Mouse (Mus musculus) right cerebral cortex, postnatal 36 days (tissue): ENCODE data around the gene Tmed8.
A peak's percentile ranks its signal among the peaks of the same experiment; 100 is the strongest.
"Not testable (repeated sequence)": the region's sequence is repeated elsewhere in the genome, so short reads cannot be mapped to it uniquely, and the experiment has no call there.

Experiments used
- DNase-seq, 2 experiments: peaks; one replicate each; pipeline ENCODE4 v3.0.0; 2022; ENCODE audit warnings: low spot score in 2 of 2, mixed read lengths in 1 of 2

The Tmed8 gene

DNA sequence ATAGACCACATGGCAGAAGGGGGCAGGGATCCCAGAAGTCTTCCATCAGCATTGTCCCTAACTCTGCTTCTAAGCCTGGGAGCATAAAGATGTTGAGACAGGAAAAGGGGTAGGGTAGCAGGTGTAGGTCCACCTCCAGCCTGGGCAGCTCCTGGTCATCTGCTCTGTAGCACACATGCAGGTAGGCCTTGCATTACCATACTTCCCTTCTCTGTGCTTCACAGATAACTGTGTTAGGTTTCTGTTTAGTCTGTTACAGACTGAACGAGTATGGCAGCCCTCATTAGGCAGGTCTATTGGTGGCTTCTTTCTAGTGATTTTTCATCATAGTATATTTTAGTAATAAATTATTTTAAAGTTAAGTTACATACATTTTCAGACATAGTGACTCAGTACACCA is 39.9 kb downstream of the Tmed8 start:
- no peak for DNase-seq

- DNase-seq, result no peak
These were observed 42.2 kb downstream of the Tmed8 start for GRCm38 (mm10) chr12:87158099-87158498.

GRCm38 (mm10) chr12:87157361-87157760 is 42.9 kb downstream of the Tmed8 start:
- no peak for DNase-seq

- DNase-seq, result not testable (repeated sequence)
These were observed 45.8 kb downstream of the Tmed8 start for GRCm38 (mm10) chr12:87154448-87154847.

DNA sequence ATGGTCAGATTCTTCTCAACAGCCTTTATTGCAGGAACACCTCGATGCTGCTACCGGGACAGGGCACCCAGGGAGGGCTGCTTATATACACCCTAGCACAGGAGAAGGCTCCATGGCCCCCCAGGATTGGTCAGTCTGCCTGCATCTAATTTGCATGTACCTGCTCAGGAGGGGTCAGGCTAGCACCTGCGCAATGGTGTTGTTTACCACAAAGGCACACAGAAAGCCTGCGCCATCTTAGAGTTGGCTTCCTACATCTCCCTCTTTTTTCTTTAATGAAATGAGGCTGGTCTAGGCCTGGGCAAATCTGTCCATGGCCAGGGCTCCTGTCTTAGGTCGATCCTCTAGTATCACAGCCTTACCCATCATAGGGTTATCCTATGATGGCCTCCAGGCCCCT is 50.8 kb downstream of the Tmed8 start:
- DNase-seq, result no peak

- DNase-seq, result no peak
These were observed 52.1 kb downstream of the Tmed8 start for GRCm38 (mm10) chr12:87148136-87148535.

- DNase-seq, result peak; percentile 91 to 94
These were observed 52.7 kb downstream of the Tmed8 start, which contains the start of gene Pomt2 for GRCm38 (mm10) chr12:87147395-87148089. Gene Pomt2, minus strand, starts transcription at chr12:87147968.

DNA sequence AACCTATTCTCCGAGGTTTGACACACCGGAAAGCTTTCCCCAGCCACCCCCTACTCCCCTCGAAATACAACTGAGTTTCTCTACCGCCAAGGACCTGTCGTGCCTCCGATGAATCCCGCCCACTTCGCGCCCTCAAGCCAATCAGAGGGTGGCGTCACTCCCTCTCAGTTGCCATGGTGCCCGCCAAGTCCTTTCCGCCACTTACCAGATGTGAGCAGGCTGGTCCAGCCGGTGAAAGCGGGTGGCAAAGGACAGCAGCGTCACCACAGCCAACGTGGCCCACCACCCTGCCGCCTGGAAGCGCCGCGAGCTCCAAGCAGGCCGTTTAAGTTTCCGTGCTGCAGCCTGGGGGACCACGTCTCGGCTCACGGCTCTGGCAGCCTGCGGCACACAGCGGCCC is 53.3 kb downstream of the Tmed8 start, which contains the start of gene Gstz1:
TSS of gene Gstz1 (plus strand) at position 200 of the 400 bp plus-strand sequence.
- DNase-seq, result peak; percentile 85 to 89

DNA sequence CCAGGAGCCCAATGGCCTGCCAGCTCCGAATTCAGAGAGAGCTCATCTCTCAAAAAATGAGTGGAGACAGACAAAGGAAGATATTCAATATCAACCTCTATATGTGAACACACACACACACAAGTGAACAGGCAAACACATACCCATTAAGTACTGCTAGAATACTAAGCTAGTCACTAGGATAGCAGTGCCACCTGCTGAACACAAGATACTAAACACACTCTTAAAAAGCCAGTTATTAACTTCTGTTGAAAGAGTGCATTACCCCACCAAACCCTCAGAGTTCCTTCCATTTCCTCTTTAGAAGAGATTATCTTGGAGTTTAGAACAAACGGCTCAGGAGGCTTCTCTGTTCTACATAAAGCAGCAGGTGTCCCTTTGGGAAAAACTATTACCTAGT is 58.1 kb downstream of the Tmed8 start:
- no peak for DNase-seq

- DNase-seq, result no peak
These were observed 61.5 kb downstream of the Tmed8 start for GRCm38 (mm10) chr12:87138768-87139167.

- DNase-seq, result no peak
These were observed 61.9 kb downstream of the Tmed8 start for GRCm38 (mm10) chr12:87138342-87138701.

- no peak for DNase-seq
These were observed 62.6 kb downstream of the Tmed8 start for GRCm38 (mm10) chr12:87137439-87138341.

GRCm38 (mm10) chr12:87132784-87133183 is 67.5 kb downstream of the Tmed8 start:
- DNase-seq, result no peak

DNA sequence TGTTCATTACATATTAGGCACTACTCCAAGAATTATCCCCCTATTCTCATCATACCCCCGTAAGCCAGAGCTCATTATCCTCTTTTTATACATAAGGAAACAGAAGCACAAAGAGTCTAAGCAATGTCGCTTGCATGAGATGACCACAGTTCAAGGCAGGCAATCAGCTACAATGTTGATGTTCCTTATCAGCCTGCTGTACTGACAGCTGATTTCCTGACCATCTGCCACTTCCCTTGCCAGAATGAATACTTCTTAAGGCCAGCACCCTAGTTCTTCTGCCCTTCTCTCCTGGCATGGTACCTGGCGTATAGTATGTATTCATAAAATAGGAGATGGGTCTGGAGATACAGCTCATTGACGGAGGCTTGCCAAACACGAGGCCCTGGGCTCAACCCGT is 68.0 kb downstream of the Tmed8 start:
- DNase-seq, result no peak

GRCm38 (mm10) chr12:87131619-87132018 is 68.6 kb downstream of the Tmed8 start:
- no peak for DNase-seq

DNA sequence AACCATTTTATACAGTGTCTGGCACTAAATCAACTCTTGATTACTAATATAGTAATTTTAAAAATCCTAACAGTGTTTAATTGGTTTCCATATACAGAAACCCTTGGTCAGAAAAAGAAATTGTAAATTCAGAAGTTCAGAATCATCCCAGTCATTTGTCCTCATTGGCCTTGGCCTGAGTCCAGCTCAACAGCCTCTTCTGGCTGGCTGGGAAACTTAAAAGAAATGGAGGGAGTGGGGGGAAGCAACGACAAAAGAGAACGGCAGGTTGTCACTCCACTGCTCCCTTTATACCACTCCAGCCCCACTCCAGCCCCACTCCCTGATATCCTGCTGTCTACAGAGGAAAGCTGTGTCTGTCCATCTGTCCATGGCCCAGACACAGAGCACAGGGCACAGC is 69.1 kb downstream of the Tmed8 start:
- no peak for DNase-seq

DNA sequence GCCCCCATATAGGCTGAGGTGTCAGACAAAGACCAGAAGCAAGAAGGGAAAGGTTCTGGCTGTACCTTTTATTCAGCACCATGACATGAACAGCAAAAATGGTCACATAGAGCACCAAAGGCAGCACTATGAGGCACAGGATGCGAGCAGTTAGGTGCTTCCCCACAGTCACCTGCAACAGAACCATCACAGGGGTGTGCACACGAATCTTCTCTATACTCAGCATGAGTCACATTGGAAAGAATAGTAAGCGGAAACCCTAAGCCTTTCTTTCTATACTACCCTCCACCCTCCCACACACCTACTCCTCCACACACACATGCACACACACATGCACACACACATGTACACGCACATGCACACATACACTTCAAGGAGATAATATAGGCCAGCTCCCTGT is 70.0 kb downstream of the Tmed8 start:
- no peak for DNase-seq

DNA sequence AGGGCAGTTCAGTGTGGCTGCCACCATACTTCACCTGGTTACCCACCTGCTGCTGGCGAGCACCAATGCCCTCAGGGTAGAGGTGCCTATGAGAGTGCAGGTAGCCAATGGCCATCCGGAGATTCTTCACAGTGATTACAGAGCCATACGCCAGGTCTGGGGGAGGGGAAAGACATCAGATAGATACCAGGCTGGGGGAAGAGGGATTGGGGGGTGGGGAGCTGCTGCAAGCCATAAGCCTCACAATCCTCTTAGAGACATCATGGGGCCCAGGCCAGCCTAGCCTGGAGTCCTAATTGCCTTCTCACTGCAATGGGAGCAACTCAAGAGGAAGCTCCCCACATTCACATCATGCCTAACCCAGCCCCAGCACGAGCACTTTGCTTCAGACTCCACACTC is 73.0 kb downstream of the Tmed8 start:
- no peak for DNase-seq

- no peak for DNase-seq
These were observed 78.2 kb downstream of the Tmed8 start for GRCm38 (mm10) chr12:87121918-87122589.
